Mouse (Mus musculus) embryonic facial prominence, embryonic 11.5 days (tissue): ENCODE measurements at regions not wholly inside any gene's neighbourhood (a gene's known extent, or its start where the extent isn't known, plus 50 kb on each side); places are given as distances from the start of the nearest gene placed in this dataset.
"Not testable (repeated sequence)": the region's sequence is repeated elsewhere in the genome, so short reads cannot be mapped to it uniquely, and the experiment has no call there.

Source experiments
- ATAC-seq: fragments of 200-750 bp; cut with Nextera tagmentation; replicated peaks from 2 replicates; pipeline ENCODE4 v1.8.0; 2017; ENCODE audit warnings: low read depth; ENCODE audit not compliant: insufficient number of reproducible peaks, low FRiP score, low TSS enrichment
- DNase-seq: peaks from one replicate; pipeline ENCODE4 v3.0.0-alpha.2; 2015; ENCODE audit warnings: low spot score
- H3K27ac ChIP-seq: fragments of 300-500 bp; sonication (generic); replicated peaks from 2 replicates; pipeline ENCODE4 v1.5.1; 2014; ENCODE audit warnings: mild to moderate bottlenecking, low read depth, low read length, control low read depth
- H3K27me3 ChIP-seq: fragments of 300-500 bp; sonication (generic); 2 replicates; pipeline ENCODE4 v1.6.1; 2014; ENCODE audit warnings: mild to moderate bottlenecking, low read length, moderate library complexity, mixed read lengths; ENCODE audit not compliant: control insufficient read depth, insufficient read depth
- H3K36me3 ChIP-seq: fragments of 300-500 bp; sonication (generic); replicated peaks from 2 replicates; pipeline ENCODE4 v1.6.1; 2014; ENCODE audit warnings: low read depth, mild to moderate bottlenecking, low read length, moderate library complexity, mixed read lengths; ENCODE audit not compliant: control insufficient read depth, insufficient read depth
- H3K4me1 ChIP-seq: fragments of 300-500 bp; sonication (generic); 2 replicates; pipeline ENCODE4 v1.6.1; 2014; ENCODE audit warnings: low read length, mixed read lengths; ENCODE audit not compliant: control insufficient read depth, insufficient read depth
- H3K4me2 ChIP-seq: fragments of 300-500 bp; sonication (generic); 2 replicates; pipeline ENCODE4 v1.6.1; 2014; ENCODE audit warnings: low read depth, mild to moderate bottlenecking, control low read depth, low read length, moderate library complexity
- H3K4me3 ChIP-seq: fragments of 300-500 bp; sonication (generic); 2 replicates; pipeline ENCODE4 v1.5.1; 2014; ENCODE audit warnings: low read depth, low read length, control low read depth
- H3K9ac ChIP-seq: fragments of 300-500 bp; sonication (generic); replicated peaks from 2 replicates; pipeline ENCODE4 v1.6.1; 2014; ENCODE audit warnings: mild to moderate bottlenecking, control low read depth, low read length
- H3K9me3 ChIP-seq: fragments of 300-500 bp; sonication (generic); replicated peaks from 2 replicates; pipeline ENCODE4 v1.6.1; 2016; ENCODE audit warnings: mild to moderate bottlenecking, low read length, inconsistent platforms, mixed read lengths; ENCODE audit not compliant: control insufficient read depth
- WGBS: fragments of 180-500 bp; shearing (Covaris S2); extraction: QIAGEN DNeasy Blood & Tissue Kit; methylation state at CpG from one replicate; pipeline ENCODE4 v1.1.7; 2014; 5-methylcytosine and 5-hydroxymethylcytosine counted together

DNA sequence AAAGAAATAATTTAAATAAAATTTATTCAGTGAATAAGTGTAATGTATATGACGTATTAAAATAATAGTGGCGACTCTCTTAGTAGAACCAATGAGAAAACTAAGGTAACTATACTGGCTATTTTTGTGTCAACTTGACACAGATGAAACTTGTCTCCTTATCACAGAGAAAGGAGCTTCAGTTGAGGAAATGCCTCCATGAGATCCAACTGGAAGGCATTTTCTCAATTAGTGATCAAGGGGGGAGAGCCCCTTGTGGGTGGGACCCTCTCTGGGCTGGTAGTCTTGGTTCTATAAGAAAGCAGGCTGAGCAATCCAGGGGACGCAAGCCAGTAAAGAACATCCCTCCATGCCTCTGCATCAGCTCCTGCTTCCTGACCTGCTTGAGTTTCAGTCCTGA lies 73.1 kb upstream of the Rnpc3 start:
- not testable (repeated sequence) for H3K4me3 ChIP-seq, DNase-seq, H3K9ac ChIP-seq, H3K27ac ChIP-seq, ATAC-seq, H3K4me2 ChIP-seq, H3K4me1 ChIP-seq, H3K27me3 ChIP-seq, H3K36me3 ChIP-seq, H3K9me3 ChIP-seq
- WGBS: 90% methylated on average over 3 of the region's 3 CpGs

DNA sequence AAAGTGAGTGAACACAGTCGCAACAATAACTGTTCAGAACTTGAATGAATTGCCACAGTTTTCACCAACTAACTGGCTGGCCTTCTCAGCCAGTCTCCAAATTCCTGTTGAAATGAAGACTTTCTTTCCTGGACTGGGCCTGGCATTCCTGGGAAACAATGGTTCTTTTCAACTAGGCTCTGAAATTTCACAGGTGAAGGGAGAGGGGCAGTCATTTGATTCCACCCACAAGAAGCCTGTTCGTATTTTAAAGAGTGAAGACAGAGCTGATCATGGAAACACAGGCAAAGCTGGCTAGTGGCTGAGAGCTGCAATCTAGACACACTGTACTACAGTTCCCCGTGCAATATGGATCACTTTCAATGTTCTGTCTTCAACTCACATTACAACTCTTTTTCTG lies 69.1 kb upstream of the Rnpc3 start:
- H3K9me3 ChIP-seq: no peaks in the 10 kb centered on the region
- no peak overlapping the region for H3K27ac ChIP-seq
- H3K4me2 ChIP-seq: no peak overlapping the region
- no peaks in the 10 kb centered on the region for H3K4me1 ChIP-seq
- H3K36me3 ChIP-seq: no peaks in the 10 kb centered on the region
- H3K4me3 ChIP-seq: no peak overlapping the region
- 43% methylated on average over 3 of the region's 3 CpGs for WGBS
- no peak overlapping the region for H3K9ac ChIP-seq
- ATAC-seq: 0 out of 2 replicates have a peak, but pooled peaks have one; percentile 48
- peak; percentile 20 for DNase-seq
- no peaks in the 10 kb centered on the region for H3K27me3 ChIP-seq

DNA sequence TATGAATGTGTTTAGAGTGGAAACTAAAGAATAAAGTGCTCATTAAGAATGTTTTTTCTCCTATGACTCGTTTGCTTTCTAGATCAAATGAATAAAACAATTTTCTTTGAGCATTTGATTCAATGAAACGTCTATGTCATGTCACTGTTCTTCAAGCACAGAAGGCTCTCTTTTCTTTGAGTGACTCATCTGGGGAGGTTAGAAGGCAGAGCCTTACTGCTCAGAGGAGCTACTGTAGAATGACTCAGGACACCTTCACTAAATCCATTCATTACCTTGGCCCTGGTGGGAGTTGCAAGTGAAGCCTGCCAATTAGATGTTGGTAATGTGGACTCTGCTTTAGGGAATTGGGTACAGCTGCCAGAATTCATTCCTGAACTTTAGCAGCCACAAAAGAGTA lies 67.5 kb upstream of the Rnpc3 start:
- DNase-seq: no peak
- H3K4me2 ChIP-seq: no peak overlapping the region

DNA sequence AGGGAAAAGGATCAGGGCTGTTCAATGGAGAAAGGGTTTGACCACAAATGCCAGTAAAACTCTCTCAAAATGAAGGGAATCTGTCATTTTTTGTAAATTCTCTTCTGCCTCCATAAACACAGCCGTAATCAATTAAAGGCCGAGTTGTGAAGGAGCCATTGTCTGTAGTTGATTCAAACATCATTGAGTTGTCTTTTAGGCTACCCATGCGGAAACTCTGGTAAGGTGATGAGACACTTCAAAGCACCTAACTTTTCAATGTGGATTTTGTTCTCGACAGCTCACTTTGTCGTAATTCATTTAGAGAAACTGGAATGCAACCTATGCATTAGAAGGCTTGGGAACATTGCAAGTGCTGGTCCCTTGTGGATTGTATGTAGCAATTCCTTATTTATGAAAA lies 66.6 kb upstream of the Rnpc3 start:
- DNase-seq (peak; percentile 31), ATAC-seq (no peak)
- Histone ChIP-seq H3K4me2 (no peak overlapping the region), H3K36me3 (no peaks in the 10 kb centered on the region), H3K9me3 (no peaks in the 10 kb centered on the region), H3K4me3 (no peak overlapping the region), H3K9ac (no peak overlapping the region), H3K27me3 (no peaks in the 10 kb centered on the region), H3K27ac (no peak overlapping the region), H3K4me1 (no peaks in the 10 kb centered on the region)
- 22% methylated on average over 5 of the region's 5 CpGs for WGBS

More for the DNA sequence above, 67.5 kb upstream of the Rnpc3 start:
- no peak overlapping the region for H3K27ac ChIP-seq
- ATAC-seq: no peak
- no peak overlapping the region for H3K4me3 ChIP-seq
- H3K27me3 ChIP-seq: no peaks in the 10 kb centered on the region
- H3K9me3 ChIP-seq: no peaks in the 10 kb centered on the region
- no peaks in the 10 kb centered on the region for H3K4me1 ChIP-seq
- 47% methylated on average over 2 of the region's 2 CpGs for WGBS
- H3K9ac ChIP-seq: no peak overlapping the region
- H3K36me3 ChIP-seq: no peaks in the 10 kb centered on the region
